Mouse (Mus musculus) lung, postnatal 36 days (tissue): ENCODE data around the gene Hyal3.

Source experiments
- DNase-seq: peaks from one replicate; pipeline ENCODE4 v3.0.0; 2022; ENCODE audit warnings: mixed read lengths

The Hyal3 gene

DNA sequence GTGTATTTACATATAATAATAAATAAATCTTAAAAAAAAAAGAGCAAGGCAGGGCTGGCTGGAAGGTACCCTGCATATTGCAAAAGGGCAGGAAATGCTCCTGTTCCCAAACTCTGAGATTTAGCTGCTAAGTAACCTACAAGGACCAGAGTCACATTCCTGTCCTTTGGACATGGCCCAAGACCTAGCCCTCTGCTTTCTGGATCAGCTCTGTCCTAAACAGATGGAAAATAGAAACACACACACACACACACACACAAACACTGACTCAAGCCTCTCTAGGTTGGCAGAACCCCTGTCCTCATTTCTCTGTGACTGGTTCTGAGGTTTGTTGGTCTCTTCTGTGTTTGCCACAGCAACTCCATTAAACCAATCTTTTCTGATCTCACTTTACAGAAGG, 40.3 kb downstream of the Hyal3 start:
- DNase-seq: peak; percentile 61

DNA sequence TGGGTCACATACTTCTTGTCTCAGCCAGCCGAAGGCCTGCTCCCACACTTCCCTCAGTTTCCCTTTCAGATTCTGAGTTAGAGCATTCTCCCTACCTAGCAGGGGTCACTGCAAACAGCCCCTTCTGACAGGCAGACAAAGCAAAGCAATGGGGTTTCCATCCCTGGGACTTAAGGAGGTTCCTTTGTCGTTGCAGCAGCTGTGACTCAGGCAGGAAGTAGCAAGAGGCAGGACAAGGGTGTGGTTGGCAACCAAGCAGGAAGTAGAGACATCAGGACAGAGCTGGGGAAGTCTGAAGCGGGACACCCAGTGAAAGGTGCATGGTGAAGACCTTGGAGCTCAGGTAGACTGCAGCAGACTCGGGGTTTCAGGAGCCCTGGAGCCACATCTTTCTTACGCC, 43.9 kb downstream of the Hyal3 start:
- peak; percentile 86 for DNase-seq

DNA sequence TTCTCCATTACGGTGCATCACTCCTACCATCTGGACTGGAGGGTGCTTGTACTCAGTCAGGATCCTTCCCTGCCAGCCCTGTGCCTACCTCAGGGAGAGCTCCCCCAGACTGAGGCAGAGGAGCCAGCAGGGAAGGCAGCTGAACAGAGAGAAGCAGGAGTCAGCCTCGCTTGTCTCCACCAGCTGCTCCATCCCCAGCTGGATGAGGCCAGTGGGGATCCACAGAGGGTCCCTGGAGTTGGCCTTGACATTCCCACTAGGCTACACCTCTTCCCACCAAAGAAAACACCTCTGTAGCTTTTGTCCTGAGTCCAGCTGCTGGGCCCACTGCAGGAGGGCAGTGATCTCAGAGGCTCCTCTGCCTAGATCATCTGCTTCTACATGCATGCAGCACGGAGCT, 44.3 kb downstream of the Hyal3 start:
- DNase-seq: no peak

DNA sequence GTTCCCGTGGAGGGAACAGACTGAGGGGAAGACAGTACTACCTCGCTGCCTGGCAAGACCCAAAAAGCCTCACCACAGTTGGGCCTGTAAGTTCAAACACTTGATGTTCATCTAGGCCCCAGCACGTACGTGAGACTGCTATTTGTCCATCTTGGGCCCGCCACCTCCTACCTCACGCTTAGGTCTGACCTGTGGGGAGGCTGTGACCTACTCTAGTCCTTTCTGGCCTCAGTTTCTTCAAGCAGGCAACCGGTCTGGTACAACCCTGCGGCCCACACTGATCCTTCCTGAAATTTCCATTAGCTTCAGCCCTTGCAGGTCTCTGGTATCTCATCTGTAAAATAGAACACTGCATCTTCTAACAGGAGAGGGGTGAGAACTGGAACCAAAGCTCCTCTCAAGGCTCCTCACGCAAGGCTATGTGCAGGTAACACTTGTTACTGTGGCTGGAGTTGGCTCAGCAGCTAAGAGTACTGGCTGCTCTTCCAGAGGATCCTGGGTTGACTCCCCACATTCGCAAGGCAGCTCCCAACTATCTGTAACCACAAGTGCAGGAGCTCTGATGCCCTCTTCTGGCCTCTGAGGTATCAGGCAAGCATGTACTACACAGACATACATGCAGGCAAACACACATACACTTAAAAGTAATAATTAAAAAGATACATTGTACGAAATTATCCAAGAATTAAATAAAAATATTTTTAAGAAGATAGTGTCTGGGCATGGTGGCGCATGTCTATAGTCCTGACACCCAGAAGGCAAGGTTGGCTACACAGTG, 44.9 kb downstream of the Hyal3 start:
- DNase-seq: peak; percentile 55

DNA sequence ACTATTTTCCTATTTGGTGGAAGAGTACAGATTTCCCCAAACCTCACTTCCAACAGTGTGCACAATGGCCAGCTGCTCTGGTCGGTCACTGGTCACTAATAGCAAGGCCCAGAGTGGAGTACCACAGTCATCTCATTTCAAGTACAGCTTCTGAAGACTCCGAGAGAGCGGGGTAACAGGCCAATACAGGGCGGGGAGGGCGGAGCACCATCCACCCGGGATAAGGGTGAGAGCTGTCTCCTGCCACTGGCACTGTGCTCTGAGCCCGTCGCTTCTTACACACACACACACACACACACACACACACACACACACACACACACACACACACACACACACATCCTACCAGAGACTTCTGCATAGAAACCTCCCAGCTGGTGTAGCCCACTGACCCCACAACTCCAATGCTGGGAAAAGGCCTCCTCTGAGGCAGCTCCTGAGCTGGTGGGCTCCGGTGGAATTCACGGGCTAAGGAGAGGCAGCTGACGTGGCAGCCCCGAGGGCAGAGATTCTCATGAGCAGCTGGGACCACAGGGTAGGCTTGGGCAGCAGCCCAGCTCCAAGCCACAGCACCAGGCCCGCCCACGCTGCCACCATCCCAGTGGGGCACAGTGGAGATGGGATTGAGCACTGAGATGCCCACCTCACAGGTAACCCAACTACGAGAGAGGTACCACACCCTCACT, 45.7 kb downstream of the Hyal3 start:
- no peak for DNase-seq

DNA sequence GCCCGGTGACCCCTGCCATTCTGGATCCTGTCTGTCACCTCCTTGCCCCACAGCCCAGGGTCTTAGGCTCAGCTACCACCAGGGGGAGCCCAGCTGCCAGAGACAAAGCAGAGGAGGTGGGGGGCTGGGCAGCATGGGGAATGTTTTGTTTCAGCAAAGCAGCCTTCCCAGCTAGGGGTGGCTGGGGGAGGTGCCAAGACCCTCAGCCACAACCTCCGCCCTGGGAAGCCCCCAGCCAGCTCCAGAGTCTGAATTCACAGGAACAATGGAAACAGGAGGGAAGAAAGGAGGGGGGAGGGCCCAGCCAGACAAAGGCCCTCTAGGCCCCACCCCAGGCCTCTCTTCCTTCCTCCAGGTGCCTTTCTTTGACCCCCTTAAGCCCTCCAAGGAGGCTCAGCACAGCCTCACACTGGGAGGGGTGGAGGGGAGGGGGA, 46.2 kb downstream of the Hyal3 start:
- DNase-seq: peak; percentile 94

DNA sequence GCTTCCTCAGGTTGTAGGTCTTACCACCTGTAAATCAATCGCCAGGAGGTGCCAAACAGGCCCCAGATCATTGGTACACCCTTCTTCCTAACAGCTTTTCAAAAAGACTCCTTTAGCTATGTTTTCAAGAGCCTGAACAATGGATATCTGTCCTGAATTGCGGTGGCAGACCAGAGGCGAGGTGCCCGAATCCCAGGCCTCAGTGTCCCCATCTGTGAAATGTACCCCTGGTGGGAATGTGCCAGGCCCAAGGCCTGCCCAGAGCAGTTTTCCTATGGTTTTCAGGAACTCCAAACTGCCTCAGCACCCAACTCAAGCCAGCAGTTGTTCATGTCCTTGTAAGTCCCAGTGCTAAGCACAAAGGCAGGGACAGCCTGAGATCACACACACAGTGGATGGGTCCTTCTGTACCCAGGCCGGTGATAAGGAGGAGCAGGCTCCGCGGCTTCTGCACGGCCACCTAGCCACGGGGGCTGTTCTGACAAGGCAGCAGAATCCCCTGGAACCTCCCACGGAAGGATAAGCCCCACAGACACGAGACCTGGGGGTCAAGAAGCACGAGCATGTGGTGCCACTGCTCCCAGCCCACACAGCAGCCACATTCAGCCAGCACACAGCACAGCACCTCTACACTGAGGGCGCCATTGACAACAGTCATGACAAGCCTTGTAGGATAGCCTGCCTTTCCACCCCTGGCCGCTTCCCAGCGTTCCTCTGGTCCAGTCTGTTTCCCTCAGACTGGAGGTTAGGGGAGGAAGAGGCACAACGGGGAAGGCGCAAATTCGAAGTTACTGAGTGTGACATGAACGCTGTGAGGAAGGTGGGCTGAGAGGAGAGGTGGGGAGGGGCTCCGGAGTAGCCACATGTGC, 47.0 kb downstream of the Hyal3 start:
- DNase-seq: no peak

DNA sequence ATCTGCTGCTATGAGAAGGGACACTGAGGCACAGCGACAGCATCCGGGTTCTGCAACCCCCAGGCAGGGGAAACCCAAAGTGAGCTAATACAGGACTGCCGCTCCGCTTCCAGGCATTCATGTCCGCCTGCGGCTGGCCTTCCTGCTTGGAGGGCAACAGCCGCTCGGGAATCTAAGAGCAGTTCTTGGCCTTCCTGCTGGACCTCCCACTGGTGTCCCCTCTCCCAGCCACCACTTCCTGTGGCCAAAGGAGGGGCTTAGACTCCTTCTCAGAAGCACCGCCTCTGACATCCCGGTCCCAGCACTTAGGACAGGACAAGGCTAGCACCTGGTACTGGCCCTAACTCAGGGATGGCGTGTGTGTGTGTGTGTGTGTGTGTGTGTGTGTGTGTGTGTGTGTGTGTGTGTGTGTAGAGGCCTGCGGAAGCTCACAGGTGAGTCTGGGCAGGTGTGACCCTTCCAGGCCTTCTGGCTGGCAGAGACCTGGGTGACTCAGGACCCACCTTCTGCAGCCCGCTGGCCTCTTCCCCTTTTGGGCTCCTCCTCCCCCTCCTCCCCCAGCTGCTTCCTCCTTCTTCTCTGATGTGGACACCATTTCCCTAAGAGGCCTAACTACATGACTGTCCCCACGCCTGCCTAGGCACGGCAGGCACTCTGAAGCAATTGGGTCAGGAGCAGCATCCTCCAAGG, 48.2 kb downstream of the Hyal3 start:
- peak; percentile 79 for DNase-seq

DNA sequence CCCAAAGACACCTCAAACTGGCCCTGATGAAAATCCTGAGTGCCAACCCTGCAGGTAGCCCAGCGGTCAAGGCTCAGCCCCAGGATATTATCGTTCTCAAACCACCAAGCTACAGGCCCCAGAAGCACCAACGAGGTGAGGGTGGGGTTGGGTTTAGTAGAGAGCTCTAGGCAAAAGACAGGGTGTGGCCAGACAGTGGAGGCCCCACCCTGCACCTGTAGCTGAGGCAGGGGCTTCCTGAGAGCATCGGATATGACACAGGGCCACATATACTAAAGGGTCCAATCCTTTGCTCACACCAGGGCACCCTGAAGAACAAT, 48.8 kb downstream of the Hyal3 start:
- DNase-seq: no peak

DNA sequence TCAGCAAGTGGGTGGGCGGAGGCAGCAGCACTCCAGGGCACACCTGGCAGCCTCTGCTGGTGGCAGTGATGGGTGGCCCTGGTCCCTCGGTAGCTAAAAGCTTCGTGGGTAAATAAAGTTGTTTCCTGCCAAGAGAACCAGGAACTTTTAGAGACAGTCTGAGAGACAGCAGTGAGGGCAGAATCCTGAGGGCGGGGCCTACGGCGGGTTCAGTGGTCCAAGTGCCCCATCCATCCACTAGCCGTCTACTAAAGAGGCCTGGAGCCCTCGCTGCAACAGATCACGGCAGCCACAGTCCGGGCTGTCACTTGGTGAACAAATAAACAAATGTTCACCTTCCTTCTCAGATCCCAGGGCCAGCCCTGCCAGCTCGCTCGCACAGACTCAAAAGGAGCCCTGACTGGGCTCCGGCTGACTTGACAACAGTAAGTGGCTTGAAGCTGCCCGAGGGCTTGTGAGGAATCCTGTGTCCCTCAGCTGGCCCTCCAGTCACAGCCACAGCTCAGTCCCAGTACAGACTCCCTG, 49.3 kb downstream of the Hyal3 start:
- DNase-seq: peak; percentile 37

DNA sequence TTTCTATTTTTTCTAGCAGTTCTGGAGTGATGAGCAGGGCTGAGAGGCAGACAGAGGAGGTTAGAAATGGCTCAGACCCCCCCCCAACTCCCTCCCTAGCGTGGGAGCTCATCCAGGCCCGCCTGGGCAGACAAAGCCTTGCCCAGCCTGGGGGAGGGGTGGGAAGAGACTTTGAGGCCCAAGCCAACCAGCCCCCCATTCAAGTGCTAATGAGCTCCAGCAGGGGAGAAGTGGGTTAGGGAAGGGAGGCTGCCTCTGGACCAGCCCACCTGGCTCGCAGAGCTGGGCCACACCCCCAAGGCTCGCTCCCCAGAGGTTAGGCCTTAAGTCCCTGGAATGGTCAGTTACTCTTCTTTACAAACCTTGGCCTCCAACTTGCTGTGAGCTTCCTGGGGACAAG, 50.0 kb downstream of the Hyal3 start:
- DNase-seq: no peak

DNA sequence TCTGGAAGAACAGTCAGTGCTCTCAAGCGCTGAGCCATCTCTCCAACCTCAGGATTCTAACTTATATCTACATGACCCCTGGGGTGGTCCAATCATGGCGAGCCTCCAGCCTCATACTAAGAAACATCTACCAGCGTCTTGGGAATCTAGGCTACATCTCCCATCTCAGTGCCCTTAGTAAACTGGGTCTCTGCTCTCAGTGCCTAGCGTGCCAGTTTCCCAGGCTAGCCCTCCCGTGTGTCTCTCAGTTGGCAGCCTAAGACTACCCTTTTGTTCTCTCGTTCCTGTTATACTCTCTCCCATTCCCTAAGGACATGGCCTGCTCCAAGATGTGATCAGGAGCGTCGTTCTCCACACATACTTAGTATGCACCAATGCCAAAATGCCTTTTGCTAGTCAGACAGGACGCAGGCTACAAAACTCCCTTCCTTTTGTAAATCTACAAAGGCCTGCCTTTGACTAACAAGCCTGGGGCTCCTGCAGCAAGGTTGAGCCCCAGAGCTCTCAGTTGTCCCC, 50.8 kb downstream of the Hyal3 start:
- DNase-seq: no peak

DNA sequence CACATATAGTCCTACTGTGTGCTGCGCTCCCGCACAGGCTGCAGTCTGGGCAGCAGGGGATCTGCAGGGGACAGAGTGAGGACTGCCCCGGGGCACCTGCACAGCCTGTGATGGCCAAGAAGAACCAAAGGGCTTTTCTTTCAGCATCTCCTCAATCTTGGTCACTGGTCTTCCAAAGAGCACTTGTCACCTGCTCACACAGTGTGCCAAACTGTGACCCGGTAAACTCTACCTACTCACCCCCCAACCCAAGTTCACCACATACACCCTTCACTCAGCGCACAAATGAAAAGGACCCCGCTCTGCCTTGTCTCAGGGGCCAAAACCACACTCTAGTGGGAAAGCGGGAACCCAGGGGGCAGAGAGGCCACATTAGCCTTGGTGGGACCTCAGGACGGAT, 51.2 kb downstream of the Hyal3 start:
- no peak for DNase-seq

DNA sequence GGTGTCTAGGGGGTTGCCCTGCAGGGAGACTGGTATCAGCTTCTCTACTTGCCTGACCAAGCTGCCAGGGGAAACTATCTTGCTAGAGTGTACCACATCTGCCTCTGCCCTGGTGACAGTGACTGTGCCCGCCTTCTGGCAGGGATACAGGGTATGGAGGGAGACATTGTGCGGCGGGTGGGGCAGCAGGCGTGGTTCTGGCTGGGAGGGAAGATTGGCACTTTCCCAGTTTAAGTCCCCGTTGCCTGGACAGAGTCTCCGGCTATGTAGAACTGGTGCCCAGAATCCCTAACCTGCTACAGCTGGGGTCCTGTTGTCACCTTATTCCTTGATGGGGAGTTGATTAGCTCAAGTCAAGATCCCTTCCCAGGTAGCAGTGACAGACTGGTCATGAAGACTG, 51.9 kb downstream of the Hyal3 start:
- peak; percentile 85 for DNase-seq

DNA sequence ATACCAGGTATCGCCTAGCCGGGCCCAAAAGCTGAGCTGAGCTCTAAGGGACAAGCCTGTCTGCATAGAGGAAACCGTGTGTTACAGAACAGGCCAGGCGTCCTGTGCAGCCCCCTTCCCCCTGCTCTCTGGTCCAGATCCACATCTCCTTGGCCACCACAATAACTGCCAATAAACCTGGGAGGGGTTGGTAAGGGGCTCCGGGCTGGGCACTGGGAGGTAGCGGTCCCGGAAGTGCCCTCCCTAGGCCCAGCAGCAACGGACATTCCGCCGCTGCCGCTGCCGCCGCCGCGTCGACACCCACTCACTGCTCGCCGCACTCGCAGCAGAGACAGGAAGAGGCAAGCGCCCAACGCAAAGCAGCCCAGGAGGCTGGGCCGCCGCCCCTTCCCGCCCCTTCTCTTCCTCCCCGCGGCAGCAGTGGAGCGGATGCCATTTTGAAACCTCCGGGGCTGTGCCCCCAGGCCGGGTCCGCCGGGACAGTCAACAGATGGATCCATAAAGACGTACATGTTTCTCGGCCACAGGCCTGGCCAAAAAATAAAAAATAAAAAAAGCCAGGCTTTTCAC, 52.6 kb downstream of the Hyal3 start:
- peak; percentile 93 for DNase-seq

DNA sequence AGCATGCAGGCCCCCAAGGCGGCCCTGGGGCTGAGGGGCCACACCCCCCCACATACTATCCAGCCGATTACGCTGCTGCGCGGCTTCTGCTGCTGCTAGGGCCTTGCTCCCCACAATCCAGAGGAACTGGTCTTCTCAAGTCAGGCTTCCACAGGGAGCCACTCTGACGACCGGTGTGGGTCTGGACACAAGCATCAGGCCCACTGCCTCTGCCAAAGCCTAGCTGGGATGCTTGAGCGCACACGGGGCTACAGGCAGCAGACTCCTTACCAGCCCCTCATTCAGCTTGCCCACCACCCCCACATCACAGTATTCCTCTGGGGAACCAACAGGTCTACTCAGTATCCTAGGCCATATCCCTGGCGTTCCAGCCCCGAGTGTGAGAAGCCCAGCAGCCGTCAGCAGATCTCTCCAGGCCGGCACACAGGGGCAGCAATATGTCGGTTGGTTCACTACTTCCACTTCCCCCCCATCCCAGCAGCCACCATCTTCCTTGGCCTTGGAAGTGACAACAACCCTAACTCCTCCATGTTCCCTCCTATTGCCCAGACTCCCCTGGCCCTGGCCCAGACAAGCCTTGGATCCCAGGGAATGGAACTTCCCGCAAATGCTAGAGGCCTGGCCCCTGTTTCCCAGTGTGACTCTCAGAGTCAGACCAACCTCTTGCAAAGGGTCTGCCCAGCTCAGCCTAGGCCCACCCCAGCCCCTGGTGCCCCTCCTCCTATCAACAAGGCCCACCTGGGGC, 53.2 kb downstream of the Hyal3 start:
- peak; percentile 40 for DNase-seq

DNA sequence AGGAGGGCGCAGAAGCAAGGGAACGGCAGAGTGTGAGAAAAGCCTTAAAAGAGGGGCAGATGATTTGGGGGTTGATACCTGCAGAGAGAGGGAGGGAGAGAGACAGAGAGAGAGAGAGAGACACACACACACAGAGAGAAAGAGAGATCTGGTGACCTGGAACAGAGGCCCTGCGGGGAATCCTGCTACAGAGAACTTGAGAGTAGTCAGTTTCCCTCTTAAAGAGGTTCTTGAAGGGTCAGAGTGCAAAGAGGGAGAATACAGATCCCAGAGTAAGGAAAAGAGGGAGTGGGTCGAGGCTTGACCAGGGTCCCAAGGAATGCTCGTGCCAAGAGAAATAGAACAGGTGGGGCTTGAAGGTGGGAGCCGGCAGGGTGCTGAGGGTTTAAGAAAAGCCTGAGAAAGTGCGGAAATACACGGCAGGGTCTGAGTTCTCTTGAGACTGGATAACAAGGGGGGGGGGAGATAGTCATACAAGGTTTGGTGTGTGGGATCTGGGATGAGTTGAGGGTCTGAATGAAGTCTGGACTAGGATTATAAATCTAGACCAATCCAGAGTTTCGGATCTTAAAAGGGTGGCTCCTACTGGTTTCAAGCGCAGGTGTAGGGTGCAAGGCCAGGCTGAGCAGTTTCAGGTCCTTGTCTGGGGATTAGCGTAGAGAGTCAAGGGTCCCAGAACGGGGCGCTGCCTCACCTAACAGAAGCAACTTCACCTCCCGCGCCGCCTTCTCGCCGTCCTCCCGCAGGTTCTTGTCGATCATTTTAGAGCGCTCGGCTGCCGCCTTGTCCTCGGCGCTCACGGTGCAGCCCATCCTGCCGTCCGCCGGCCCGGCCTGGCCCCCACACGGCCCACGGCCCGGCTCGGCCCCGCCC, 54.0 kb downstream of the Hyal3 start:
- no peak for DNase-seq

DNA sequence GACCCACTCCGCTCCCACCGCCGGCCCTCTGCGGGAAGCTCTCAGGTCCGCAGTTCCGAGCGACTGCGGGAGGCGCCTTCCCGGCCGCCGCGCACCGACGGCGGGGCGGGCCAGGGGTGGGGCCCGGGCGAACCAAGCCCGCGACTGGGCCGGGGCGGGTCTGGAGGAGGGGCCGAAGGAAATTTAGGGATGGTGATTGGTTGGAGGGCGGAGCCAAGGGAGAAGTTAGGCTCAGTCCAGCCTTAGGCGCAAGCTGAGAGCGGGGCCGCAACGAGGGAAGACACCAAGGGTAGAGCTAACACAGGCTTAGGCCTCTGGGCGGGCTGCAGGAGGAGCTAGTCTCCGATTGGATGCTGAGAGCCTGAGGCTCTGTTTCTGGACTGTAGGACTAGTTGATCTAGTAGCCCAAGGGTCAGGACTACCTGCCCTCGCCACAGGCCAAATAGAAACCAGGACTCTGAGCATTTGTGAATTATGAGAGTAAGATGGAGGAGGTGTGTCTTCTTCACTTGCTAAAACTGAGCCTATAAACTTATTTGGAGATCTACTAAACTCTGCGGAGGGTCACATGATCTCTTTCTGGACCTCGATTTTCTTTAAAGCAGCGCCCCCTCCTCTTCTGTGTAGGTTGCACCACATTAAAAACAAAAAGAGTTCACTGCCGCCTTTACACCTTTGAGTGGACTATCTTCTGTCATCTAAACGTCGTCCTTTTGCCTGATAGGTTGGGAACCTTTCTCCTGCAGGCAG, 54.8 kb downstream of the Hyal3 start, which contains the start of gene Gnai2:
Gene Gnai2 (minus strand): TSS at position 89 of the 750 bp plus-strand sequence.
- DNase-seq: peak; percentile 98
